Mouse (Mus musculus) neural tube, embryonic 11.5 days (tissue): ENCODE data around the gene Cyp1b1. TPM values are rescaled to one million over a fixed set of nuclear protein-coding genes. Genes with fewer than 3 reads are reported as not detected.

Experiments
- ATAC-seq: fragments of 200-750 bp; cut with Nextera tagmentation; 2 replicates; pipeline ENCODE4 v1.8.0; 2017; ENCODE audit warnings: moderate number of reproducible peaks, mild to moderate bottlenecking, moderate TSS enrichment, moderate library complexity; ENCODE audit not compliant: insufficient read depth, low FRiP score, low TSS enrichment
- DNase-seq: peaks from one replicate; pipeline ENCODE4 v3.0.0-alpha.2; 2015; ENCODE audit warnings: low spot score
- H3K27ac ChIP-seq: fragments of 300-500 bp; sonication (generic); 2 replicates; pipeline ENCODE4 v1.5.1; 2014; ENCODE audit warnings: low read depth, mild to moderate bottlenecking, low read length
- H3K27me3 ChIP-seq: fragments of 300-500 bp; sonication (generic); 2 replicates; pipeline ENCODE4 v1.6.1; 2014; ENCODE audit warnings: mild to moderate bottlenecking, low read length, mixed read lengths; ENCODE audit not compliant: control insufficient read depth, insufficient read depth
- H3K36me3 ChIP-seq: fragments of 300-500 bp; sonication (generic); 2 replicates; pipeline ENCODE4 v1.6.1; 2014; ENCODE audit warnings: mild to moderate bottlenecking, low read length, moderate library complexity, mixed read lengths; ENCODE audit not compliant: control insufficient read depth, insufficient read depth
- H3K4me1 ChIP-seq: fragments of 300-500 bp; sonication (generic); 2 replicates; pipeline ENCODE4 v1.6.1; 2014; ENCODE audit warnings: low read length, mixed read lengths; ENCODE audit not compliant: control insufficient read depth, insufficient read depth
- H3K4me2 ChIP-seq: fragments of 300-500 bp; sonication (generic); 2 replicates; pipeline ENCODE4 v1.6.1; 2014; ENCODE audit warnings: low read depth, mild to moderate bottlenecking, moderate library complexity
- H3K4me3 ChIP-seq: fragments of 300-500 bp; sonication (generic); 2 replicates; pipeline ENCODE4 v1.5.1; 2014; ENCODE audit warnings: low read depth, low read length
- H3K9ac ChIP-seq: fragments of 300-500 bp; sonication (generic); 2 replicates; pipeline ENCODE4 v1.6.1; 2014; ENCODE audit warnings: mild to moderate bottlenecking, low read length
- H3K9me3 ChIP-seq: fragments of 300-500 bp; sonication (generic); 2 replicates; pipeline ENCODE4 v1.6.1; 2016; ENCODE audit warnings: low read length; ENCODE audit not compliant: control insufficient read depth
- WGBS: fragments of 180-500 bp; shearing (Covaris S2); extraction: QIAGEN DNeasy Blood & Tissue Kit; methylation state at CpG from one replicate; pipeline ENCODE4 v1.1.7; 2014; 5-methylcytosine and 5-hydroxymethylcytosine counted together
- polyA plus RNA-seq: library from polyadenylated mRNA; unstranded; fragments of >200 nt; fragmentation: Nextera tagmentation; extraction: Ambion mirVana; gene quantifications from 2 replicates; pipeline ENCODE4 v1.2.1, GENCODE M21; 2014

Cyp1b1 gene
- polyA plus RNA-seq: 5.1 TPM in 2 replicates

DNA sequence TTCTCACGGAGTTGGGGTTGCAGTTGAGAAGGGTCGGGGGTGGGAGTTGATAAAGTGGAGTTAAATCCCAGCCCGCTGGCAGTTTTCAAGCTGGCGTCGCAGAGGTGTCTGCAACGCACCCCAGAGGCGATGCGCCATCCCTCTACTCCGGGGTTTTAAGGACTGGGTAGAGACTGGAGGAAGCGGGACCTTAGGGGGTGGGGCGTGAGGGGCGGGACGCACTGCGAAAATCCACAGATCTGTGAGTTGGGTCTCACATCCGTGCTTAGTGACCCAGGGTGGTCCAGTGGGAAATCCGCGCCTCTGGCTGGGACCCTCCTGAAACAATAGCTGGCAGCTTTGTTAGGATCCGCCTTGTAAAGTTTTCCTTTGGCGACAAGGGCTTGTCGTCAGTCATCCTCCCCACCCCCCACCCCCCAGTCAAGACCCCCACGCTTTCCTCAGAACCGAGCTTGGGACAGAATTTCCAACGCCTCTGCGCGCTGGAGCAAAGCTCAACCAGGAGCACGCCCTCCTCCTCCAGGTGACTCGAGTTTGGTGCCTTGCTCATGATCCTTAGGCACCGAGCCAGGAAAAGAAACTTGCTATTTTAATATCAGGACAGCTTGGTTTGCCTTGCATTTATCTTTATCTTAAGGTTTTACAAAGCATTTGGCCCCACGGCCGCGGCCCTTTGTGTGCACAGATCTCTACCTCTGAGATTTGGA, at the start of gene Cyp1b1:
Gene Cyp1b1, minus strand, starts transcription at position 131 of the 707 bp plus-strand sequence.
- peaks cover 45% of the 10 kb centered on the region for H3K27me3 ChIP-seq
- H3K9ac ChIP-seq: peak within 1 kb of the TSS; percentile 57
- H3K4me2 ChIP-seq: peak within 1 kb of the TSS; percentile 89
- no peaks in the 10 kb centered on the region for H3K9me3 ChIP-seq
- peak; percentile 51 for DNase-seq
- no peak within 1 kb of the TSS for H3K27ac ChIP-seq
- peak within 1 kb of the TSS; percentile 43 for H3K4me3 ChIP-seq
- H3K4me1 ChIP-seq: peaks cover 15% of the 10 kb centered on the region; the same call in 1 of the 2 replicates
- peak; percentile 36 for ATAC-seq
- under 1% methylated on average over 31 of the region's 31 CpGs for WGBS
- H3K36me3 ChIP-seq: no peaks in the 10 kb centered on the region

GRCm38 (mm10) chr17:79761841-79762240, 47.0 kb upstream of the Cyp1b1 start:
- WGBS: 75% methylated on average over 1 of the region's 1 CpGs
- ATAC-seq (no peak), DNase-seq (no peak)
- Histone ChIP-seq H3K9me3 (no peaks in the 10 kb centered on the region), H3K27ac (no peak overlapping the region), H3K9ac (no peak overlapping the region), H3K4me3 (no peak overlapping the region), H3K36me3 (no peaks in the 10 kb centered on the region), H3K4me2 (no peak overlapping the region), H3K4me1 (peaks cover 2% of the 10 kb centered on the region; the same call in 1 of the 2 replicates), H3K27me3 (no peaks in the 10 kb centered on the region)

- 95% methylated on average over 12 of the region's 12 CpGs for WGBS
- no peak overlapping the region for H3K27ac ChIP-seq
- DNase-seq (no peak), ATAC-seq (no peak)
- 0 out of 2 replicates have a peak, but pooled peaks cover 5% of the 10 kb centered on the region for H3K9me3 ChIP-seq
- H3K27me3 ChIP-seq: no peaks in the 10 kb centered on the region
- peaks cover 2% of the 10 kb centered on the region; the same call in 1 of the 2 replicates for H3K4me1 ChIP-seq
- H3K4me3 ChIP-seq: no peak overlapping the region
- no peak overlapping the region for H3K4me2 ChIP-seq
- H3K36me3 ChIP-seq: no peaks in the 10 kb centered on the region
- no peak overlapping the region for H3K9ac ChIP-seq
Measured at GRCm38 (mm10) chr17:79753831-79754230, 39.0 kb upstream of the Cyp1b1 start.

DNA sequence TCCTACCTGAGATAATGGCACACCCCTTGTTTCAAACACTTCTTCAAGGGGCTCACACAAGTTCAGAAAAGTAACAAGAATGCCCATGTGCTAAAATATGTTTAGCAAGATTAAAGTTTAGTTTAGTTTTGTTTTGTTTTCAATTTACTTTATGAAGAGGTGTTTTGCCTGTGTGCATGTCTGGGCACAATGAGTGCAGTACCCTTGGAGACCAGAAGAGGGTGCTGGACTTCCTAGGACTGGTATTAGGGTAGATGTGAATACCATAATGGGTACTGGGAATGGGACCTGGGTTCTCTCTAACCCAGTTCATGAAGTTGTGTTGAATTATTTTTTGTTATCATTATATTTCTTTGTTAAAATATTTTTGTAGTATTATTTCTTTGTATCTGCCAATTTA, 38.0 kb upstream of the Cyp1b1 start:
- no peak for DNase-seq
- Histone ChIP-seq H3K4me3 (no peak overlapping the region), H3K36me3 (no peaks in the 10 kb centered on the region), H3K9ac (no peak overlapping the region), H3K4me2 (no peak overlapping the region), H3K27me3 (no peaks in the 10 kb centered on the region), H3K4me1 (no peaks in the 10 kb centered on the region), H3K9me3 (0 out of 2 replicates have a peak, but pooled peaks cover 5% of the 10 kb centered on the region), H3K27ac (no peak overlapping the region)
- no peak for ATAC-seq

GRCm38 (mm10) chr17:79751661-79752191, 36.9 kb upstream of the Cyp1b1 start:
- Histone ChIP-seq H3K4me1 (no peaks in the 10 kb centered on the region), H3K4me2 (no peak overlapping the region), H3K9ac (no peak overlapping the region), H3K27me3 (no peaks in the 10 kb centered on the region), H3K4me3 (no peak overlapping the region), H3K27ac (no peak overlapping the region), H3K36me3 (no peaks in the 10 kb centered on the region), H3K9me3 (0 out of 2 replicates have a peak, but pooled peaks cover 5% of the 10 kb centered on the region)
- no peak for ATAC-seq
- DNase-seq: no peak
- 90% methylated on average over 6 of the region's 6 CpGs for WGBS

DNA sequence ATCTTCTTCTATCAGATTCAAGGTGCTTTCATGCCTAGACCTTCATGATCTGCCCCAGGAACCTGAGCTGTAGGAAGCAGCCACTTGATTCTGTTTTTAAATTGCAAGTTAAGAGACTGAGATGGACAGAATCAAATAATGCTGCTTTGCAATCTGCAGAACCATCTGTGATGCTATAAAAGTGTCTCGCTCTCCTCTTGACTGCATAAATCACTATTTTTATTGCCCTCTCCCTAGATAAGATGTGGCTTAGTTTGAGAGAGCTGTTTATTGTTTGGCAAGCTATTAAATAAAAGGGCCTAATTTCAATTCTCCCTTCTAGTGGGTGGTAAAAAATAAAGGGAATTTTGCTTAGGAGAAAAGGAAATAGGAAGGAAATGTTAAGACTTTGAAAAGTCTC, 34.8 kb upstream of the Cyp1b1 start:
- Histone ChIP-seq H3K9me3 (0 out of 2 replicates have a peak, but pooled peaks cover 5% of the 10 kb centered on the region), H3K4me2 (no peak overlapping the region), H3K4me3 (no peak overlapping the region), H3K4me1 (peaks cover 3% of the 10 kb centered on the region; the same call in 1 of the 2 replicates), H3K9ac (no peak overlapping the region), H3K27me3 (no peaks in the 10 kb centered on the region), H3K36me3 (no peaks in the 10 kb centered on the region), H3K27ac (no peak overlapping the region)
- 59% methylated on average over 1 of the region's 1 CpGs for WGBS
- DNase-seq (no peak), ATAC-seq (no peak)

GRCm38 (mm10) chr17:79746954-79747353, 32.1 kb upstream of the Cyp1b1 start:
- no peak overlapping the region for H3K27ac ChIP-seq
- H3K9ac ChIP-seq: no peak overlapping the region
- ATAC-seq (no peak), DNase-seq (no peak)
- H3K27me3 ChIP-seq: no peaks in the 10 kb centered on the region
- H3K4me1 ChIP-seq: peaks cover 3% of the 10 kb centered on the region; the same call in 1 of the 2 replicates
- no peaks in the 10 kb centered on the region for H3K36me3 ChIP-seq
- 76% methylated on average over 11 of the region's 11 CpGs for WGBS
- H3K4me3 ChIP-seq: no peak overlapping the region
- H3K9me3 ChIP-seq: 0 out of 2 replicates have a peak, but pooled peaks cover 5% of the 10 kb centered on the region
- no peak overlapping the region for H3K4me2 ChIP-seq

- Histone ChIP-seq H3K9me3 (0 out of 2 replicates have a peak, but pooled peaks cover 5% of the 10 kb centered on the region), H3K27me3 (no peaks in the 10 kb centered on the region), H3K27ac (no peak overlapping the region), H3K9ac (no peak overlapping the region), H3K4me3 (no peak overlapping the region), H3K36me3 (no peaks in the 10 kb centered on the region), H3K4me2 (no peak overlapping the region), H3K4me1 (peaks cover 3% of the 10 kb centered on the region; the same call in 1 of the 2 replicates)
- peak; percentile 45; the same call in 1 of the 2 replicates for ATAC-seq
- 4% methylated on average over 3 of the region's 3 CpGs for WGBS
- no peak for DNase-seq
Measured at GRCm38 (mm10) chr17:79746146-79746591, 31.3 kb upstream of the Cyp1b1 start.
